Mouse (Mus musculus) olfactory bulb, adult 2 months (tissue): ENCODE data around the gene Bcl2l1. TPM values are rescaled to one million over a fixed set of nuclear protein-coding genes. Genes with fewer than 3 reads are reported as not detected.

Experiments
- H3K27ac ChIP-seq: fragments of 200-500 bp; 2 replicates; pipeline ENCODE4 v1.5.1; 2012; ENCODE audit warnings: low read depth, low read length; ENCODE audit not compliant: insufficient read depth
- H3K4me1 ChIP-seq: fragments of 200-500 bp; 2 replicates; pipeline ENCODE4 v1.6.1; 2012; ENCODE audit warnings: low read length; ENCODE audit not compliant: control insufficient read depth, insufficient read depth
- H3K4me3 ChIP-seq: fragments of 200-500 bp; 2 replicates; pipeline ENCODE4 v1.5.1; 2012; ENCODE audit warnings: mild to moderate bottlenecking, low read depth, low read length, moderate library complexity; ENCODE audit not compliant: insufficient read depth
- CTCF ChIP-seq: fragments of 200-500 bp; IDR thresholded peaks from 2 replicates; pipeline ENCODE4 v1.5.1; 2012; ENCODE audit warnings: low read depth, mild to moderate bottlenecking, low read length, moderate library complexity; ENCODE audit not compliant: insufficient read depth
- POLR2A ChIP-seq: fragments of 200-500 bp; IDR thresholded peaks from 2 replicates; pipeline ENCODE4 v1.6.1; 2012; ENCODE audit warnings: mild to moderate bottlenecking, low read depth, low read length, moderate library complexity; ENCODE audit not compliant: insufficient read depth
- WGBS: fragments of 180-500 bp; shearing (Covaris S2); methylation state at CpG from one replicate; pipeline ENCODE4 v1.1.7; 2018; 5-methylcytosine and 5-hydroxymethylcytosine counted together
- polyA plus RNA-seq: library from polyadenylated mRNA; stranded (reverse); fragments of >200 nt; gene quantifications from 2 replicates; pipeline ENCODE4 v1.2.4, GENCODE M21; 2012; ENCODE audit warnings: low replicate concordance; ENCODE audit not compliant: missing spikeins, insufficient read depth, insufficient read length

The Bcl2l1 gene
- polyA plus RNA-seq, 1 experiment: 296 TPM

DNA sequence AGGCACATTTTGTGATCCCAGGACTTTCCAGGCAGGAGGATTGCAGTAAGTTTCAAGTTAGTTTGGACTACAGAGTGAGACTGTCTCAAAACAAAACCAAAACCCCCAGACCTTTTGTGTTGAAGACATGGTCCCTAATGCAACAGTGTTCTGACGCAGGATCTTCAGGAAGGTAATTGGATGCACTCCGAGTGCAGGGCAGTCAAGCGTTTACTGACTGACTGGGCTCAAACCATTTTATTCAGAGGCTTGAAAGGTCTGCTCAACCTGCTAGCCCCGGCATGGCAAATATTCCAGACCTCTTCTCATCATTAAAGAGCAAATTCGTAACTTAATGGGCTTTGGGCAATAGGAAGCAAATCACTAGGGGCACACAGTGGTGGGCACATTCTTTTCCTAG lies 12.8 kb downstream of the Bcl2l1 start:
- 70% methylated on average over 5 of the region's 5 CpGs for WGBS
- Histone ChIP-seq H3K4me3 (no peak overlapping the region), H3K27ac (no peak overlapping the region; the same call in 1 of the 2 replicates), H3K4me1 (peaks cover 36% of the 10 kb centered on the region)
- TF ChIP-seq POLR2A (no peak), CTCF (no peak)

DNA sequence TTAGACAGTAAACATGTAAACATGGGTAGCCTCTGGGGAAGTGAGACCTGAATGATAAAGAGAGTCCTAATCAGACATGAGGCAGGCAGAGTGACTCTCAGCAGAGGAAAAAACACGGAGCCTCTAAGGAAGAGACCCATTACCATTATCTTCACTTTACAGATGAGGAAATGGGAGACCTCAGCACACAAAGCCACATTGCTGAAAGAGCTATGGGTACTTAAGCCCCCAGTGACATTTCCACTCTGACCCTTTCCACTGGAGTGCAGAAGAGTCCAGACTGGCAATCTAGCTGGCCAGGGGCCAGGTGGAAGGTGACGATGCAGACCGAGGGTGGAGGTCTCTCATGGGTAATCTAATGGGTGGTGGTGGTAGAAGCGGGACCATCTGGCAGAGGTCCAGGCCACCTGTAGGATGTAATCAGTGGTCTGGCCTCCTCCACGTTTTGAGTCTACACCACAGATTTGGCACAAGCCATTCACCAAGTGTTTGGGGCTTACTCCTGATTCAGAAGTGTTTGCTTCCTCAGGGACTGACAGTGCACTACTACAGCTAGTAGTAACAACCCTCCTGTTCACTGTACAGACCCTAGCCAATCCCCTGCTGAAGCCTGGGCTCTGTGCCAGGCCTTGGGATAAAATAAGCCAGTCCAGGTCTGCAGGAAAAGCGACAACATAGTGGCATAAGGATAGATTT lies 13.8 kb downstream of the Bcl2l1 start:
- TF ChIP-seq CTCF: no peak
- TF ChIP-seq POLR2A: no peak

DNA sequence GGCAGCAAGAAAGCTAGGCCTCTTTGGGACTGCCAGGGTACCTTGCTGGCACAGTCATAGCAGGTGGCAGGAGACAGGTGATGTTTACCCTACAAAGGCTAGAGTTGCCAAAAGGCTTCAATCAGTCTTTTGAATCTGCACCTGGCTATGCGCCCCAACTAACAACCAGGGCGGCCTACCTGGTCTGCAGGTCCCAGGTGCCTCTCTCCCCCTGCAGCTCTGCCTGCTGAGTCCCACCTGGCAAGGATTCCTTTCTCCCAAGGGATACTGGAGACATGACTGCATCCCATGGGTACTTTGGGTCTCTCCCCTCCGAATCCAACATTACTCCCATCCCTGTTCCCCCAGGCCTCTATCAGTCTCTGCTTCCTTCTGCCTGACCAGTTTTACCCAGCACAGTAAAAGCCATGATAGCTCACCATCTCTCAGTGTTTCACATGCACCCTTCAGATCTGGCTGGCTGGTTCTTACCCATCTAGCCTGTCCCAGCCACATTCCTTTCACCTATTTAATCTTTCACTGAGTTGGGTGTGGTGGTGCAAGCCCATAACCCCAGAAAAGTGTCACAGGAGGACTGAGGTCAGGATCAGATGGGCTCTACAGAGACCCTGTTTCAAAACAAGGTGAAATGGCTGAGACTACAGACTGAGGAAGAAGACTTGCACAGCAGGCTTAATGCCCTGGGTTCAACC lies 14.7 kb downstream of the Bcl2l1 start:
- TF ChIP-seq CTCF: no peak
- no peak for TF ChIP-seq POLR2A
- H3K4me3 ChIP-seq: no peak overlapping the region
- WGBS: 84% methylated on average over 3 of the region's 3 CpGs
- H3K4me1 ChIP-seq: peaks cover 36% of the 10 kb centered on the region
- H3K27ac ChIP-seq: no peak overlapping the region

More for the DNA sequence above, 13.8 kb downstream of the Bcl2l1 start:
- peak overlapping the region; percentile 0; the same call in 1 of the 2 replicates for H3K27ac ChIP-seq
- no peak overlapping the region for H3K4me3 ChIP-seq
- 35% methylated on average over 6 of the region's 6 CpGs for WGBS
- H3K4me1 ChIP-seq: peaks cover 36% of the 10 kb centered on the region

DNA sequence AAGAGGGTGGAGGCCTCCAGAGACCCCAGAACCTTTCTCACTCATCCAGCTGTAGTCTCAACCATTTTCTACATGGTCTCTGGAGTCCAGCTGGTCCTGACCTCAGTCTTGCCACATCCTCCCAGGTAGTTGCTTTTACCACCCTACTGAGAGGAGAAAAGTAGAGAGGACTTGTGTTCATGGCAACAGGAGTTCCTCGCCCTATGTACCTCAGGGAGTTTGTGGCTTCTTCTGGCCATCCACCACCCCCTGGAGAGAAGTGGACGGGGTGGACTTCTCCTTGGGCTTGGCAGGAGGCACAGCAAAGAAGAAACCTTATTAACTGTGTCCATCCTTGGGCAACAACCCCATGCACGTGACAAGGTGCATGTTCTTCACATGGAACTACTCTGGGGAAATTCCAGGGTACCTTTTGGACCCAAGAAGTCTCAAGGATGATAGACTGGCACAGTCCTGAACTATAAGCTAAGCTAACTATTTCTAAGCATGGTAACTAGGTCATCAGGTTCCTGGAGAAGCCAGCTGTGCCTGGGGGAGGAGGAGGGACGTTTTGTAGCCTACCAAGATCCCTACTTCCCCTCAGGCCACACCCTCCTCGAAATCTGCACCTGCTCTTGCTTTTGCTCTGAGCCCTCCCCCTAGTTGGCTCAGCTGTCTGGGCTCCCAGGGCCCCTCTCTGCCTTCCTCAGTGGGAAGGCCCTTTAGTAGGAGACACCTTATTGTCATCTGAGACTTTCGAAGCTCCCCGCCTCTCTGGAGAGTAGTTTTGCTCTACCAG lies 15.5 kb downstream of the Bcl2l1 start:
- H3K4me3 ChIP-seq: no peak overlapping the region
- H3K27ac ChIP-seq: no peak overlapping the region
- peaks cover 32% of the 10 kb centered on the region for H3K4me1 ChIP-seq
- no peak for TF ChIP-seq POLR2A
- no peak for TF ChIP-seq CTCF
- WGBS: 65% methylated on average over 7 of the region's 7 CpGs

DNA sequence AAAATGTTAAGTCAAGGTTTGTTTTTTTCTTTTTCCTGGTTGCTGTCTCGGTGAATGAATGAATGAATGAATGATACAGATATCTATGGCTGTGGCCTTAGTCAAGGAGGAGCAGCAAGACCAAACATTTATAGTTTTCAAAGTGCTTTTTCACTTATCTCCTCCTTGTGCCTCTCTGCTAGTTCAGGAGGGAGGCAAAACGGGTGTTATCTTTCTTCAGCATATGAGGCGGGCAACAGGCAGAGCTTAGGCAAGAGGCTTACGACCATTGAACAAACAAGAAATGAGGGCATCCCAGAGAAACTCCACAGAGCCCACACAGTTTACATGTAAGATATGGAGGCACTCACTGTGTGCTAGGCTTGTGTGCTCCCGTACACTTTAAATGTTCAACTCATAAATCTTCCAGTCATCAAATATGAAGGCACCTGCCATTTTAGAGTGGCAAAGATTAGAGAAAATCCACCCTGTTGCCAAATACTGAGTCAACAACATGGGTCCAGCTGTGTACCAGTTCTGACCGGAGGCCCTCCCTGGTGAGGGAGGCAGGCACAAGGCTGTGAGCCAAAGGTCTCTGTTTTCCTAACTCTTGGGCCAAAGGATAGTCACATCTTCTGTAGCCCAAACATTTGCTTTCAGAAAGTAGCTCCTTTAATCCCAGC lies 17.2 kb downstream of the Bcl2l1 start:
- H3K4me1 ChIP-seq: peaks cover 22% of the 10 kb centered on the region
- WGBS: 72% methylated on average over 6 of the region's 6 CpGs
- no peak overlapping the region for H3K4me3 ChIP-seq
- no peak for TF ChIP-seq POLR2A
- no peak for TF ChIP-seq CTCF
- H3K27ac ChIP-seq: no peak overlapping the region

DNA sequence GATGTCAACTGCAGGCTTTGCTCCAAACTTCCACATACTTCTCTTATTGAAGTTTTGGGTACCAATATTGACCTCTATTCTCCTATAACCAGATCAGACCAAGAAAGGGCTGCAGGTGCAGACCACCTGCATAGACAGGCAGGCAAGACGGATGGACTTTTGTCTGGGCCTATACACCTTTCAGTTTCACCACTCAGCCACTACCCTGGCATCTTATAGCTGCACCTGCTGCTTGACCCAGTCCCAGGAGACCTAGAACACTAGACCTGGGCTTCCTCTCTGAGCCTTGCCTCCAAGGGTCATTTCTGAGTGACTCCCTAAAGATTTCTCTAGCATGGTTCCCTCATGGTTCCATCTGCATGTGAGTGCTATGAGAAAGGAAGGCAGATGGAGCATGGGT lies 18.3 kb downstream of the Bcl2l1 start:
- Histone ChIP-seq H3K27ac (no peak overlapping the region), H3K4me1 (peaks cover 22% of the 10 kb centered on the region)
- TF ChIP-seq CTCF (no peak), POLR2A (no peak)

DNA sequence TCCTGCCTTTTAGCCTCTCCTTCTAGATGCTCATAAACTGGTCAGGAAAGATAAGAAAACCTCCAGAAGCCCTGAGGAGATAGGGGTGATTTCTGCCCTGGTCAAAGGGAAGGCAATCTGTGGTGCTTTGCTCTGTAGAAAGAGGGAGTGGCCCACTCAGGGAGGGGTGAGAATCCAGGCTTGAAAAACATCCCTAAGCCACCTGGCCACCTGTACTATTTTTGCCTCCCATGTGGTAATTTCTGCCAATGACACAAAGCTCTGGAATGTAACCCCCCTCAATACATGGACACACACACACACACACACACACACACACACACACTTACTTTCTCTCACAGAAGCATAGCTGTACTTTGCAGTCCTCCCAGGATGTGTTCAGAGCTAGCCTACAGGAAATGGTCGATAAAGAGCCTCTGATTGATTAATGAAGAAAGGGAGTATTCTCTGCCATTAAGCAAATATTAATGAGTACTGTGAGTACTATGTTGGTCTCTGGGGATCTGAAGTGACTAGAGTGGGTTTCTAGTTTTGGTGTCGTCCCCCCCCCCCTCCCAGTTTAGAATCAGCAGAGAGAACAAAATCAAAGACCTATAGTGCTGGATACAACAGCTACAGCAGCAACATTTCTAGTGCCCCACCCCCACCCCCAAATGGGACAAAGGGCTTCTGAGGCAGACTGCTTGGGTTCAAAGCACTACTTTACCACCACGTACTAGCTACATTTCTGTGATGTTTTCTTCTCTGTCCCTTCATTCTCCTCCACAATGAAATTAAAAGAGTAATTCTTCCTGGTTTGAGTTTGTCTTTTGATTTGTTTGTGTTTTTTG lies 20.0 kb downstream of the Bcl2l1 start:
- Histone ChIP-seq H3K4me3 (no peak overlapping the region), H3K4me1 (peaks cover 14% of the 10 kb centered on the region), H3K27ac (no peak overlapping the region)
- WGBS: 54% methylated on average over 3 of the region's 3 CpGs
- no peak for TF ChIP-seq POLR2A
- no peak for TF ChIP-seq CTCF

More for the DNA sequence above, 18.3 kb downstream of the Bcl2l1 start:
- H3K4me3 ChIP-seq: no peak overlapping the region
- 89% methylated on average over 1 of the region's 1 CpGs for WGBS
